Mouse (Mus musculus) kidney, embryonic 14.5 days (tissue): ENCODE data around the gene Rassf6. TPM values are rescaled to one million over a fixed set of nuclear protein-coding genes. Genes with fewer than 3 reads are reported as not detected.

Experiments used
- ATAC-seq: fragments of 200-750 bp; cut with Nextera tagmentation; 2 replicates; pipeline ENCODE4 v1.8.0; 2017; ENCODE audit warnings: moderate number of reproducible peaks, mild to moderate bottlenecking, moderate TSS enrichment, moderate library complexity; ENCODE audit not compliant: low FRiP score, low TSS enrichment
- H3K27ac ChIP-seq: fragments of 300-500 bp; sonication (generic); 2 replicates; pipeline ENCODE4 v1.5.1; 2014; ENCODE audit warnings: low read depth, mild to moderate bottlenecking, low read length, moderate library complexity, mixed read lengths
- H3K27me3 ChIP-seq: fragments of 300-500 bp; sonication (generic); 2 replicates; pipeline ENCODE4 v1.6.1; 2014; ENCODE audit warnings: mild to moderate bottlenecking, low read length; ENCODE audit not compliant: control insufficient read depth, insufficient read depth
- H3K36me3 ChIP-seq: fragments of 300-500 bp; sonication (generic); 2 replicates; pipeline ENCODE4 v1.6.1; 2014; ENCODE audit warnings: low read length, mixed read lengths; ENCODE audit not compliant: control insufficient read depth, insufficient read depth
- H3K4me1 ChIP-seq: fragments of 300-500 bp; sonication (generic); 2 replicates; pipeline ENCODE4 v1.6.1; 2014; ENCODE audit warnings: low read length, mixed read lengths; ENCODE audit not compliant: control insufficient read depth, insufficient read depth
- H3K4me2 ChIP-seq: fragments of 300-500 bp; sonication (generic); replicated peaks from 2 replicates; pipeline ENCODE4 v1.6.1; 2014; ENCODE audit warnings: low read depth, mild to moderate bottlenecking, low read length
- H3K4me3 ChIP-seq: fragments of 300-500 bp; sonication (generic); 2 replicates; pipeline ENCODE4 v1.5.1; 2014; ENCODE audit warnings: mild to moderate bottlenecking, low read length
- H3K9ac ChIP-seq: fragments of 300-500 bp; sonication (generic); 2 replicates; pipeline ENCODE4 v1.6.1; 2014; ENCODE audit warnings: low read depth, mild to moderate bottlenecking, low read length, moderate library complexity
- H3K9me3 ChIP-seq: fragments of 300-500 bp; sonication (generic); 2 replicates; pipeline ENCODE4 v1.6.1; 2016; ENCODE audit warnings: low read length; ENCODE audit not compliant: control insufficient read depth
- WGBS: fragments of 180-500 bp; shearing (Covaris S2); extraction: QIAGEN DNeasy Blood & Tissue Kit; methylation state at CpG from one replicate; pipeline ENCODE4 v1.1.7; 2014; 5-methylcytosine and 5-hydroxymethylcytosine counted together
- polyA plus RNA-seq: library from polyadenylated mRNA; unstranded; fragments of >200 nt; fragmentation: Nextera tagmentation; extraction: Ambion mirVana; gene quantifications from 2 replicates; pipeline ENCODE4 v1.2.1, GENCODE M21; 2014

Rassf6 gene
- polyA plus RNA-seq, 1 experiment from 2014 or later = 8.3 TPM

DNA sequence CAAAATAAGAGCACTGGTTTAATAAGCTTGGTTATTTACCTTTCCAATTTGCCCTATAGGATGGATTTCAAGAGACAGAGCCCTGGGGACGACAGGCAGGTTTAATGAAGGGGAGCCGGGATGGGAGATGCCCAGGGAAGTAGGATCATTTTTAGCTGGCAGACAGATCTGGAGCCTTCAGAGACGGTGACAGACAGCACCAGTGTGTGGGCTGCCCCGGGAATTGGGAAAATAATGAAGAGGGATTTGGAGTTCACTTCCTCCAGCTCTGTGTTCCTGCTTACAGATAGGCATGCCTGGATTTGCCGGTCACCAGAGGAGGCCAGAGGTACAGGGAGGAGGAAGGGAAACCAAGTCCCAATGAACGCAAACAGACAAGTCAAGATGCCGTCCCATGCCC lies 5.6 kb downstream of the Rassf6 start:
- Histone ChIP-seq H3K27me3 (no peaks in the 10 kb centered on the region), H3K4me3 (no peak overlapping the region), H3K36me3 (no peaks in the 10 kb centered on the region), H3K9me3 (no peaks in the 10 kb centered on the region), H3K9ac (no peak overlapping the region), H3K4me2 (no peak overlapping the region), H3K27ac (no peak overlapping the region), H3K4me1 (no peaks in the 10 kb centered on the region)
- no peak for ATAC-seq
- WGBS = 63% methylated on average over 7 of the region's 7 CpGs

DNA sequence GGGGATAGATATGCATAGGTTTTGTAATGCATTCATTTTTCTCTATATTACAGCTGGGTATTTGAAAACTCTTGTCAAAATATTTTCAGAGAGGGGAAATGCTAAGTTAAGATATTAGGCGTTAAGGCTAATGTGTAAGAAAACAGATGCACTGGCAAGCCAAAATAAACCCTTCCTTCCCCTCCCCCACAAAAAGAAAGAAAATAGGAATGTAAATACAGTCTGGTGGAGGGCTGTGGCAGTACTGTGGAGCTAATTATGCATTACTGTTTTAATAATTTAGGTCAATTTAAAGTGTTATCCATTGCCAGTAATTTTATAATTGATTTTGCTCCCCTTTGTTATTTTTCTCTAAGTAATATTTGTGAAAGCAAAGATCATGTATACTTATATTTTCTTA lies 11.9 kb downstream of the Rassf6 start:
- Histone ChIP-seq H3K4me1 (no peaks in the 10 kb centered on the region), H3K9ac (no peak overlapping the region), H3K36me3 (no peaks in the 10 kb centered on the region), H3K27ac (no peak overlapping the region), H3K9me3 (no peaks in the 10 kb centered on the region), H3K4me2 (no peak overlapping the region), H3K27me3 (no peaks in the 10 kb centered on the region), H3K4me3 (no peak overlapping the region)
- WGBS = 59% methylated on average over 1 of the region's 1 CpGs
- ATAC-seq = no peak

DNA sequence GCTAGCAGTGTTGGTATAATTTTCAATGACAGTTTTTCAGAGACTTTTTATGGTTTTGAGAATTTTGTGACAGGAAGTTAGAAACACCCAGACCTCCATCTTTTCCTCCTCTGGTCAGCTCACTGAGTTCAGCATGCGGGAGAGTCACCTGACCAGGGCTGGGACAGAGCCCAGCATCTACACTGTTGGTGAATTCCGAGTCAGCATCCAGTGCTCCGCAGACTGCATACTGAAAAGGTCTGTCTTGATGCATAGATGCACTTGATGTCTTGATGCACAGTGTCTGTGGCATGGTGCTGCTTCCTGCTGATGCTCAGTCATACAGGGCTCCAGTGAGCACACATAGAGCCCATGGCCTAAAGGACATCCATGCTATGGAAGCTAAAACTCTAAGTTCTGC lies 12.4 kb downstream of the Rassf6 start:
- no peak for ATAC-seq
- Histone ChIP-seq H3K4me2 (no peak overlapping the region), H3K36me3 (no peaks in the 10 kb centered on the region), H3K4me3 (no peak overlapping the region), H3K9me3 (no peaks in the 10 kb centered on the region), H3K27ac (no peak overlapping the region), H3K9ac (no peak overlapping the region), H3K4me1 (no peaks in the 10 kb centered on the region), H3K27me3 (no peaks in the 10 kb centered on the region)
- WGBS = 87% methylated on average over 3 of the region's 3 CpGs

DNA sequence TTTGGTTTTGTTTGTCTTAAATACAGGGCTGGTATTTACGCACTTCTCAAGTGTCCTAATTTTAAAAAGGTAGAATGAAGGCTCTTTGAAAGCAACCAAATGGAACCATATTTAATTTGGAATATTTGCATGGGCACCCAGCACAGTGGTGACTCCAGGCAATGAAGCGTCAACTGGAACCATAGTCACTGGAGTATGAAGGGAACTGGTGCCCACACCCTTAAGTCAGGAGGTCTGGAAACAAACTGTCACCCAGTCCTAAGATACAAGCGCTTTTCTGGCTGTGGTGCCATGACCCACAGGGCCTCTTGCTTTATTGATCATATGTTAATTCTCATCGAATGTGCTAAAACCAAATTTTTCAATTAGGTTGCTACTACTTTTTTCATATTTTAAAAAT lies 13.0 kb downstream of the Rassf6 start:
- ATAC-seq = no peak
- no peaks in the 10 kb centered on the region for H3K36me3 ChIP-seq
- H3K4me3 ChIP-seq = no peak overlapping the region
- no peak overlapping the region for H3K4me2 ChIP-seq
- no peak overlapping the region for H3K9ac ChIP-seq
- H3K27me3 ChIP-seq = no peaks in the 10 kb centered on the region
- WGBS = 69% methylated on average over 4 of the region's 4 CpGs
- no peaks in the 10 kb centered on the region for H3K9me3 ChIP-seq
- no peak overlapping the region for H3K27ac ChIP-seq
- H3K4me1 ChIP-seq = no peaks in the 10 kb centered on the region

DNA sequence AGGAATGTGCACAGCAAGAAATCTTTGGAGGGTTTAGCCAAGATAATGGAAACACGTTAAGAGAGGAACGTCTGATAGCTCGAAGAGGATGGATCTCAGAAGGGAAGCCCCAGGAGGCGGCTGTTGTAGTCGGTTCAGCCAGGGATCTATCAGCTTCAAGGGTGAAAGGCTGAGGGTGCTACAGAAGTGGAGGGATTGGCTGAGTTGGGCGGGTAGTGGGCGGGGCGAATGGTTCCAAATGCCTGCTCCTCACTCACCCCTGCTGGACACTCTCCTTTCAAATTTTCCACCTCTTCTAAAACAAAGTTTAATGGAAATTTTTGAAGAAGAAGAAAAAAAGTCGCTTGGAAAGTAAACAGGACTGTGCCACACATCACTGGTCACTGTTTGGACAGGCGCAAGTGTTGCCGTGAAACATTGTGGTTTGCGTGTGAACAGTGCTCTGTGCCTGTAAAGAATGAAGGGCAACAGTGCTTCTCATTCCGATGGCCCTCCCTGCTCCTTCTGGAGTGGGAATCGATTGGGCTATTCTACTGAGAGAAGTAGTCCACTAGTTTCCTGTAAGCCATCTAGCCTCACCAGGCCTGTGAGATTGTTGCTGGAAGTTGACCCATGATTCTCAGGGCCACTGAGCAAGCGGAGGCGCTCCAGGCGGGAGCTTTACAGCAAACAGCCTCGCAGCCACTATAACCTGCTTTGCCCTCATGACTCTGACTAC lies 15.6 kb downstream of the Rassf6 start:
- no peak overlapping the region for H3K4me2 ChIP-seq

DNA sequence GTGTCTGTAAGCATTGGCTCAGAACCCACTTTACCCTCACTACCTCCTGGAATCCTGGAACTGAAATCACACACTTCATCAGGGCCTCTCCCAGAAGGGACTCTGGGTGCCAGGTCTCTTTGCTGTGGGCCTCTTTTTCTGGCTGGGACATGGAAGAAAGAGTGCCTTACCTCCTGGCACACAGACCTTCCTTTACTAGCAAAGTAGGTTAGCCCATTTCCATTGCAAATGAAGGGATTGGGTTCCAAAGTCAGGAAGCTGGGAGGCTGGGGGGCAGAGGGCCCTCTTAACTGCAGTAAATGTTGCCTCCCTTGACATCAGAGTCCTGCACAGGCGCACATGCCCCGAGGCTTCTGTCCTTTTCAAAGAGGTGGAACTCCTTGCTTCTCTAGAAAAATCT lies 17.2 kb downstream of the Rassf6 start:
- no peak overlapping the region for H3K4me3 ChIP-seq

More for the DNA sequence above, 15.6 kb downstream of the Rassf6 start:
- H3K9me3 ChIP-seq = no peaks in the 10 kb centered on the region
- WGBS = 62% methylated on average over 18 of the region's 18 CpGs
- H3K27ac ChIP-seq = no peak overlapping the region
- H3K36me3 ChIP-seq = no peaks in the 10 kb centered on the region
- peak; percentile 74; the same call in 1 of the 2 replicates for ATAC-seq
- H3K4me3 ChIP-seq = no peak overlapping the region
- no peaks in the 10 kb centered on the region for H3K4me1 ChIP-seq
- no peaks in the 10 kb centered on the region for H3K27me3 ChIP-seq
- H3K9ac ChIP-seq = no peak overlapping the region

DNA sequence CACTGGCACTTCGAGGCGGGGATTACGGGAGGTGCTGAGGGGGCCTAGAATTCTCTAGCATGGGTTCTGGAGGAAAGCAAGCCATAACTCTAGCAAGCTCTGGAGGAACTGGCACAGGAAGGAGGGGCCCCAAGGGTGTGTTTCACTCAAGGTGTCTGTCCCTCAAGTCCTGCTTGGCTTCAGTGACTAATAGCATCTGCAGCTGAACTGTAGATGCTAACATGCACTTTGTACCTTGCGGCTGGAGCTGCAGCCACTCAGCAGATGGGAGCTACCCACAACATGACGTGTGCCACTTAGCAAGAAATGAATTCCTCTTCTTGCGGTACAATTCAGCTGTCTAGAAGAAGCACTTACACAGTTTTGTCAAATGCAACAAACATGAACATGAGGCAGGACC lies 18.7 kb downstream of the Rassf6 start:
- H3K9ac ChIP-seq = no peak overlapping the region
- WGBS = 92% methylated on average over 6 of the region's 6 CpGs
- H3K27me3 ChIP-seq = no peaks in the 10 kb centered on the region
- H3K9me3 ChIP-seq = no peaks in the 10 kb centered on the region
- H3K4me2 ChIP-seq = no peak overlapping the region
- H3K4me3 ChIP-seq = no peak overlapping the region
- H3K27ac ChIP-seq = no peak overlapping the region
- ATAC-seq = no peak
- H3K36me3 ChIP-seq = no peaks in the 10 kb centered on the region
- no peaks in the 10 kb centered on the region for H3K4me1 ChIP-seq

More for the DNA sequence above, 17.2 kb downstream of the Rassf6 start:
- no peak overlapping the region for H3K4me2 ChIP-seq
- H3K27ac ChIP-seq = no peak overlapping the region
- no peaks in the 10 kb centered on the region for H3K9me3 ChIP-seq
- H3K27me3 ChIP-seq = no peaks in the 10 kb centered on the region
- no peaks in the 10 kb centered on the region for H3K36me3 ChIP-seq
- no peak for ATAC-seq
- H3K9ac ChIP-seq = no peak overlapping the region
- no peaks in the 10 kb centered on the region for H3K4me1 ChIP-seq
- 70% methylated on average over 2 of the region's 2 CpGs for WGBS

DNA sequence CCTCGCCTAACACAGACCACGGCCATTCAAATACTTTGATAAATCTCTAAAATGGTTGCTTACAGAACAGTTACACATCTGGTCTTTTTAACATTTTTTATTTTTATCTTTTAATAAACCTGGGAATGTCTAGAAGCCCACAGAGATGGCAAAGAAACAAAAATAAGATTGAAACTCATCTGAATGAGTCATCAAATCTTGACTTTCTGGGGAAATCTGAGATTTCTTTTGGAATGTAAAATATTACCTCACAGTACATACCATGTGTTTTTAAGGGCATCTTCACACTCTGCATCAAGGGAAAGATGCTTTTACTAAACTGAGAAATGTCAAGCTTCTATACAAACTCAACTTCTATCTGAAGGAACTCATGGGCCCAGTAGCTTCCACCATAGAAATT lies 19.1 kb downstream of the Rassf6 start:
- H3K36me3 ChIP-seq = no peaks in the 10 kb centered on the region
- no peak for ATAC-seq
- 95% methylated on average over 2 of the region's 2 CpGs for WGBS
- no peak overlapping the region for H3K4me2 ChIP-seq
- no peaks in the 10 kb centered on the region for H3K4me1 ChIP-seq
- H3K9me3 ChIP-seq = no peaks in the 10 kb centered on the region
- H3K9ac ChIP-seq = no peak overlapping the region
- H3K27me3 ChIP-seq = no peaks in the 10 kb centered on the region
- no peak overlapping the region for H3K4me3 ChIP-seq
- no peak overlapping the region for H3K27ac ChIP-seq

DNA sequence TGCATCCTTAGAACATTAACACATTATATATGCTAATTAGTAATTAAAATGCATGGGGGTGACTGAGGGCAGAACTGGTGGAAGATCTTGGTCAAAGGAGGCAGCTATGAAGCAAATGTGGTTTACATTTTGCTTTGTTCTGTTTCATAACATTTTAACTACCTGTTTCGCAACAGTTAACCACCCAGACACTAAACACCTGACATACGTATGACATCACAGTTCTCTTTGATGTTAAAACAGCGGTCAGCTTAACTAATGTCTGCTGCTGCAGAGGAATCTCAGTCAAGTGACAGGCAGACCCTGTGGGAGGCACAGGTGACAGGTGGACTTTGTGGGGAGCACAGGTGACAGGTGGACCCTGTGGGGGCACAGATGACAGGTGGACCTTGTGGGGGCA lies 22.6 kb downstream of the Rassf6 start:
- no peaks in the 10 kb centered on the region for H3K27me3 ChIP-seq
- H3K4me3 ChIP-seq = no peak overlapping the region
- no peak overlapping the region for H3K27ac ChIP-seq
- 87% methylated on average over 3 of the region's 3 CpGs for WGBS
- no peaks in the 10 kb centered on the region for H3K4me1 ChIP-seq
- H3K36me3 ChIP-seq = no peaks in the 10 kb centered on the region
- no peak overlapping the region for H3K9ac ChIP-seq
- no peaks in the 10 kb centered on the region for H3K9me3 ChIP-seq
- H3K4me2 ChIP-seq = no peak overlapping the region
- ATAC-seq = no peak
